Mouse (Mus musculus) lung, embryonic 14.5 days (tissue): ENCODE data around the gene Ccdc22. TPM values are rescaled to one million over a fixed set of nuclear protein-coding genes. Genes with fewer than 3 reads are reported as not detected.

Source experiments
- ATAC-seq: fragments of 200-750 bp; cut with Nextera tagmentation; 2 replicates; pipeline ENCODE4 v1.8.0; 2017; ENCODE audit warnings: mild to moderate bottlenecking, moderate TSS enrichment, moderate library complexity; ENCODE audit not compliant: insufficient read depth
- DNase-seq: peaks from one replicate; pipeline ENCODE4 v3.0.0-alpha.2; 2015
- H3K27ac ChIP-seq: fragments of 300-500 bp; sonication (generic); 2 replicates; pipeline ENCODE4 v1.5.1; 2014; ENCODE audit warnings: low read depth, mild to moderate bottlenecking, moderate library complexity
- H3K27me3 ChIP-seq: fragments of 300-500 bp; sonication (generic); 2 replicates; pipeline ENCODE4 v1.6.1; 2014; ENCODE audit warnings: low read length, control low read depth; ENCODE audit not compliant: insufficient read depth
- H3K36me3 ChIP-seq: fragments of 300-500 bp; sonication (generic); 2 replicates; pipeline ENCODE4 v1.6.1; 2014; ENCODE audit warnings: control low read depth; ENCODE audit not compliant: insufficient read depth
- H3K4me1 ChIP-seq: fragments of 300-500 bp; sonication (generic); 2 replicates; pipeline ENCODE4 v1.6.1; 2014; ENCODE audit warnings: antibody characterized with exemption, control low read depth; ENCODE audit not compliant: insufficient read depth
- H3K4me2 ChIP-seq: fragments of 300-500 bp; sonication (generic); 2 replicates; pipeline ENCODE4 v1.6.1; 2014; ENCODE audit warnings: mild to moderate bottlenecking
- H3K4me3 ChIP-seq: fragments of 300-500 bp; sonication (generic); 2 replicates; pipeline ENCODE4 v1.5.1; 2014; ENCODE audit warnings: low read depth, low read length
- H3K9ac ChIP-seq: fragments of 300-500 bp; sonication (generic); 2 replicates; pipeline ENCODE4 v1.6.1; 2014
- H3K9me3 ChIP-seq: fragments of 300-500 bp; sonication (generic); 2 replicates; pipeline ENCODE4 v1.6.1; 2016; ENCODE audit warnings: low read depth, low read length, control low read depth
- CTCF ChIP-seq: IDR thresholded peaks from 2 replicates; pipeline ENCODE4 v1.5.1; 2016; ENCODE audit warnings: antibody characterized with exemption, low read depth
- WGBS: fragments of 180-500 bp; shearing (Covaris S2); extraction: QIAGEN DNeasy Blood & Tissue Kit; methylation state at CpG from one replicate; pipeline ENCODE4 v1.1.7; 2014; 5-methylcytosine and 5-hydroxymethylcytosine counted together
- polyA plus RNA-seq: library from polyadenylated mRNA; unstranded; fragments of >200 nt; fragmentation: Nextera tagmentation; extraction: Ambion mirVana; gene quantifications from 2 replicates; pipeline ENCODE4 v1.2.1, GENCODE M21; 2014

Ccdc22 gene
- polyA plus RNA-seq, 1 experiment from 2014 or later = 28.6 TPM

- Histone ChIP-seq H3K4me2 (no peak overlapping the region), H3K9ac (no peak overlapping the region), H3K4me3 (no peak overlapping the region), H3K36me3 (no peaks in the 10 kb centered on the region), H3K27me3 (no peaks in the 10 kb centered on the region), H3K9me3 (no peaks in the 10 kb centered on the region), H3K4me1 (no peaks in the 10 kb centered on the region), H3K27ac (no peak overlapping the region)
- WGBS = 79% methylated on average over 4 of the region's 4 CpGs
- ATAC-seq (no peak), DNase-seq (no peak)
- TF ChIP-seq CTCF = no peak
Measured at GRCm38 (mm10) chrX:7553474-7553873, 51.8 kb downstream of the Ccdc22 start.

Other genes with a start within 250 kb of the Ccdc22 start
- 0.31 and 0.51 TPM in 2 replicates for gene Usp27x, start 229.7 kb downstream of the Ccdc22 start, polyA plus RNA-seq
- 0.19 TPM in 1 of 2 replicates, not detected in the other for gene Foxp3, start 31.9 kb downstream of the Ccdc22 start, polyA plus RNA-seq
- 1.4 and 1.5 TPM in 2 replicates for gene Ppp1r3f, start 31.2 kb downstream of the Ccdc22 start, polyA plus RNA-seq
- gene Cacna1f, start 1.6 kb upstream of the Ccdc22 start, polyA plus RNA-seq = 0.05 TPM in 1 of 2 replicates, not detected in the other
- 0.88 and 0.97 TPM in 2 replicates for gene Syp, start 33.0 kb upstream of the Ccdc22 start, polyA plus RNA-seq
- gene Prickle3, start 51.7 kb upstream of the Ccdc22 start, polyA plus RNA-seq = 8.3 and 8.6 TPM in 2 replicates
- 185 and 188 TPM in 2 replicates for gene Plp2, start 65.9 kb upstream of the Ccdc22 start, polyA plus RNA-seq
- gene Magix, start 75.7 kb upstream of the Ccdc22 start, polyA plus RNA-seq = 0.12 and 0.13 TPM in 2 replicates
- gene Gpkow, start 91.6 kb upstream of the Ccdc22 start, polyA plus RNA-seq = 46.6 and 46.9 TPM in 2 replicates
- 32.1 and 32.8 TPM in 2 replicates for gene Wdr45, start 108.8 kb upstream of the Ccdc22 start, polyA plus RNA-seq
- 0.49 and 1.1 TPM in 2 replicates for gene Gm45208, start 116.7 kb upstream of the Ccdc22 start, polyA plus RNA-seq
- gene Praf2, start 122.9 kb upstream of the Ccdc22 start, polyA plus RNA-seq = 71.2 and 71.8 TPM in 2 replicates
- gene Ccdc120, start 145.4 kb upstream of the Ccdc22 start, polyA plus RNA-seq = 22.7 and 25.3 TPM in 2 replicates
- 21.7 and 22.5 TPM in 2 replicates for gene Tfe3, start 157.0 kb upstream of the Ccdc22 start, polyA plus RNA-seq
- 30.7 and 34.1 TPM in 2 replicates for gene Gripap1, start 184.2 kb upstream of the Ccdc22 start, polyA plus RNA-seq
- gene Kcnd1, start 216.8 kb upstream of the Ccdc22 start, polyA plus RNA-seq = 1.6 and 2.0 TPM in 2 replicates
- 29.9 and 31.7 TPM in 2 replicates for gene Otud5, start 235.8 kb upstream of the Ccdc22 start, polyA plus RNA-seq